Mouse (Mus musculus) ES-E14 (cell line): Measurements from ENCODE around the gene Hmox2.

ENCODE experiments used
- CHD2 ChIP-seq: IDR thresholded peaks from 2 replicates; pipeline ENCODE4 v1.6.1; 2014; ENCODE audit warnings: mild to moderate bottlenecking, low read depth, low read length, inconsistent platforms
- HCFC1 ChIP-seq: IDR thresholded peaks from 2 replicates; pipeline ENCODE4 v1.6.1; 2012; ENCODE audit warnings: low read length, inconsistent platforms, borderline replicate concordance; ENCODE audit not compliant: insufficient read depth
- MAFK ChIP-seq: IDR thresholded peaks from 2 replicates; pipeline ENCODE4 v1.6.1; 2014; ENCODE audit warnings: mild to moderate bottlenecking, low read depth, low read length, inconsistent platforms; ENCODE audit not compliant: insufficient read depth
- ZC3H11A ChIP-seq: IDR thresholded peaks from 2 replicates; pipeline ENCODE4 v1.6.1; 2012; ENCODE audit warnings: low read depth, mild to moderate bottlenecking, inconsistent platforms, low read length, borderline replicate concordance
- ZNF384 ChIP-seq: IDR thresholded peaks from 2 replicates; pipeline ENCODE4 v1.6.1; 2012; ENCODE audit warnings: low read depth, low read length, inconsistent platforms

- TF ChIP-seq CHD2, result no peak
- no peak for TF ChIP-seq MAFK
- TF ChIP-seq HCFC1, result no peak
- no peak for TF ChIP-seq ZNF384
- no peak for TF ChIP-seq ZC3H11A
These were observed 12.1 kb upstream of the Hmox2 start for GRCm38 (mm10) chr16:4713861-4714710.
